Mouse (Mus musculus): ENCODE results near the gene Pex1. TPM values are rescaled to one million over a fixed set of nuclear protein-coding genes. Genes with fewer than 3 reads are reported as not detected.

The Pex1 gene
- polyA plus RNA-seq (2017; shearing (Covaris generic)) = 10 to 100 TPM; 12.2 to 13.0 TPM

GRCm38 (mm10) chr5:3595693-3596398 lies at the start of gene Pex1:
TSS of gene Pex1 (plus strand) at chr5:3596066.

GRCm38 (mm10) chr5:3571266-3571665 lies 24.6 kb upstream of the Pex1 start, which contains the start of gene 1700109H08Rik:
TSS of gene 1700109H08Rik (plus strand) at chr5:3571566.

DNA sequence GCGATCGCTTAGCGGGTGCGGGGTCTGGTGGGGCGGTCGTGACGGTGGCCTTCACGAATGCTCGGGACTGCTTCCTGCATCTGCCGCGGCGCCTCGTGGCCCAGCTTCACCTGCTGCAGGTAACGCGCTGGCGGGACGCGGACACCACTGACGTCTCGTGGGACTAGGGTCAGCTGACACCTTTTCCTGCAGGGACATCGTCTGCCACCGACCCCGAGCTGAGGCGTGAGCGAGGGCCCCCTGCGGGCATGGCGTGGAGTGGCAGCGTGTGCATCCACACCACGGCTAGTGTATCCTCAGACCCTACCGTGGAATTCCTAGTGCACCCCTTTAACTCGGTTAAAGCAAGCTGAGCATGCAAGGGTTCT lies 517 bp downstream of the Pex1 start, which contains the start of gene Rbm48:
Rbm48 (minus strand) TSS at position 187 of the 368 bp plus-strand sequence.

DNA sequence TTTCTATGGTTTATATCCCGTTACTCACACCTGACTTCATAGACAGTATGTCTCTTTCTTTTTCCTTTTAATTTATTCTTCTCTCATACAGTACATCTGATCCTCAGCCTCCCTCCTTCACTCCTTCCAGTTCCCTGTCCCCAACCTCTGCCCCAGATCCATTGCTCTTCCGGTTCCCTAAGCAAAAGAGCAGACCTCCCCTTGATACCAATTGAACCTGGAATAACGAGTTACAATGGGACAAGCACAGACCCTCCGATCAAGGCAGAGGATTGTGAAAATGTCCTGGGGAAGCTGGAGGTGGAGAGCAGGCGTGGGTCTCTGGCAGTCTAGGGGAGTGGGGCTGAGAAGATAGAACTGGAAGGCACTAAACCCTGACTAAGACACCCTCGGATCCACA lies 55.0 kb downstream of the Pex1 start, which contains the start of gene Tmbim7:
Tmbim7 (plus strand) TSS at position 301 of the 400 bp plus-strand sequence.

GRCm38 (mm10) chr5:3657085-3657484 lies 61.2 kb downstream of the Pex1 start, which contains the start of gene Gatad1:
TSS of gene Gatad1 (minus strand) at chr5:3657185.

Other genes with a start within 250 kb of the Pex1 start
- 10 to 100 TPM; 27.6 to 38.5 TPM for gene Fam133b, start 52.2 kb upstream of the Pex1 start, polyA plus RNA-seq (2017; shearing (Covaris generic))
- gene 1700109H08Rik, start 24.5 kb upstream of the Pex1 start, polyA plus RNA-seq (2017; shearing (Covaris generic)) = 1 to 10 TPM; 5.1 to 5.2 TPM
- 10 to 100 TPM; 31.2 to 38.3 TPM for gene Rbm48, start 519 bp downstream of the Pex1 start, polyA plus RNA-seq (2017; shearing (Covaris generic))
- 1 to 10 TPM in 1 of 2 experiments, not detected in 1; 1.6 TPM for gene Tmbim7, start 55.1 kb downstream of the Pex1 start, polyA plus RNA-seq (2017; shearing (Covaris generic))
- gene Gatad1, start 61.1 kb downstream of the Pex1 start, polyA plus RNA-seq (2017; shearing (Covaris generic)) = 10 to 100 TPM; 20.7 to 28.1 TPM
- 10 to 100 TPM; 40.7 to 53.6 TPM for gene Ankib1, start 206.9 kb downstream of the Pex1 start, polyA plus RNA-seq (2017; shearing (Covaris generic))
- 10 to 100 TPM; 67.2 to 73.9 TPM for gene Krit1, start 207.1 kb downstream of the Pex1 start, polyA plus RNA-seq (2017; shearing (Covaris generic))
- gene Lrrd1, start 249.1 kb downstream of the Pex1 start, polyA plus RNA-seq (2017; shearing (Covaris generic)) = under 1 TPM; 0.16 to 0.18 TPM